Mouse (Mus musculus): ENCODE results near the gene Tmem262. TPM values are rescaled to one million over a fixed set of nuclear protein-coding genes. Genes with fewer than 3 reads are reported as not detected.

Tmem262 gene
- polyA plus RNA-seq, 1 experiment from 2014 or later: not detected

GRCm38 (mm10) chr19:6076564-6077393, 3.1 kb upstream of the Tmem262 start, which contains the start of gene Vps51:
Gene Vps51, minus strand, starts transcription at chr19:6077231.
- Histone ChIP-seq H3K27ac (replicated peaks; ENCODE audit: low read depth, low read length) (no peak within 1 kb of the TSS; the same call in 1 of the 2 replicates), H3K9me3 (ENCODE audit: control insufficient read depth, low read length) (no peaks in the 10 kb centered on the region), H3K9ac (ENCODE audit: low read length) (peak within 1 kb of the TSS; percentile 86), H3K27me3 (ENCODE audit: control insufficient read depth, insufficient read depth, low read length) (no peaks in the 10 kb centered on the region), H3K4me3 (ENCODE audit: low read depth, low read length) (peak within 1 kb of the TSS; percentile 62), H3K36me3 (ENCODE audit: control insufficient read depth, insufficient read depth, low read length) (peaks cover 4% of the 10 kb centered on the region; the same call in 1 of the 2 replicates), H3K4me2 (ENCODE audit: low read depth, severe bottlenecking) (peak within 1 kb of the TSS; percentile 69), H3K4me1 (ENCODE audit: control insufficient read depth, insufficient read depth, low read length) (no peaks in the 10 kb centered on the region)
- peak; percentile 88 for DNase-seq (ENCODE audit: low spot score)
- WGBS: 1% methylated on average over 33 of the region's 33 CpGs
- peak; percentile 81 for ATAC-seq (ENCODE audit: insufficient number of reproducible peaks, low FRiP score, low TSS enrichment, low read depth)

- peaks cover 5% of the 10 kb centered on the region for H3K36me3 ChIP-seq (ENCODE audit: control insufficient read depth, insufficient read depth, low read length)
- no peak within 1 kb of the TSS for H3K4me2 ChIP-seq (ENCODE audit: low read depth, severe bottlenecking)
- no peak within 1 kb of the TSS for H3K4me3 ChIP-seq (ENCODE audit: low read depth, low read length)
- H3K9me3 ChIP-seq (ENCODE audit: control insufficient read depth, low read length): no peaks in the 10 kb centered on the region
- WGBS: 87% methylated on average over 9 of the region's 9 CpGs
- H3K4me1 ChIP-seq (ENCODE audit: control insufficient read depth, insufficient read depth, low read length): peaks cover 7% of the 10 kb centered on the region
- no peak for DNase-seq (ENCODE audit: low spot score)
- no peaks in the 10 kb centered on the region for H3K27me3 ChIP-seq (ENCODE audit: control insufficient read depth, insufficient read depth, low read length)
- H3K27ac ChIP-seq (replicated peaks; ENCODE audit: low read depth, low read length): no peak within 1 kb of the TSS
- no peak within 1 kb of the TSS for H3K9ac ChIP-seq (ENCODE audit: low read length)
- ATAC-seq (ENCODE audit: insufficient number of reproducible peaks, low FRiP score, low TSS enrichment, low read depth): no peak
Observed at GRCm38 (mm10) chr19:6082156-6082555, 2.3 kb downstream of the Tmem262 start, which contains the start of gene Gm28374. Gene Gm28374, minus strand, starts transcription at chr19:6082256.

- Histone ChIP-seq H3K27me3 (ENCODE audit: control insufficient read depth, insufficient read depth, low read length) (no peaks in the 10 kb centered on the region), H3K9ac (ENCODE audit: low read length) (peak within 1 kb of the TSS; percentile 76), H3K27ac (replicated peaks; ENCODE audit: low read depth, low read length) (0 out of 2 replicates have a peak within 1 kb of the TSS, but pooled peaks have one; percentile 18), H3K4me2 (ENCODE audit: low read depth, severe bottlenecking) (peak within 1 kb of the TSS; percentile 95), H3K9me3 (ENCODE audit: control insufficient read depth, low read length) (no peaks in the 10 kb centered on the region), H3K4me1 (ENCODE audit: control insufficient read depth, insufficient read depth, low read length) (peaks cover 7% of the 10 kb centered on the region), H3K36me3 (ENCODE audit: control insufficient read depth, insufficient read depth, low read length) (peaks cover 9% of the 10 kb centered on the region), H3K4me3 (ENCODE audit: low read depth, low read length) (peak within 1 kb of the TSS; percentile 81)
- ATAC-seq (ENCODE audit: insufficient number of reproducible peaks, low FRiP score, low TSS enrichment, low read depth) (peak; percentile 69), DNase-seq (ENCODE audit: low spot score) (peak; percentile 98)
- under 1% methylated on average over 58 of the region's 58 CpGs for WGBS
Observed at GRCm38 (mm10) chr19:6084478-6085248, 4.8 kb downstream of the Tmem262 start, which contains the start of the genes Zfpl1 and Cdca5. Gene Zfpl1, minus strand, starts transcription at chr19:6084956. Gene Cdca5, plus strand, starts transcription at chr19:6084983.

GRCm38 (mm10) chr19:6085417-6085879, 5.6 kb downstream of the Tmem262 start:
- no peak overlapping the region for H3K27ac ChIP-seq (replicated peaks; ENCODE audit: low read depth, low read length)
- H3K36me3 ChIP-seq (ENCODE audit: control insufficient read depth, insufficient read depth, low read length): peaks cover 15% of the 10 kb centered on the region
- no peaks in the 10 kb centered on the region for H3K27me3 ChIP-seq (ENCODE audit: control insufficient read depth, insufficient read depth, low read length)
- ATAC-seq (ENCODE audit: insufficient number of reproducible peaks, low FRiP score, low TSS enrichment, low read depth) (peak; percentile 76), DNase-seq (ENCODE audit: low spot score) (peak; percentile 81)
- H3K9me3 ChIP-seq (ENCODE audit: control insufficient read depth, low read length): no peaks in the 10 kb centered on the region
- peaks cover 7% of the 10 kb centered on the region for H3K4me1 ChIP-seq (ENCODE audit: control insufficient read depth, insufficient read depth, low read length)
- peak overlapping the region; percentile 76 for H3K9ac ChIP-seq (ENCODE audit: low read length)
- WGBS: under 1% methylated on average over 17 of the region's 17 CpGs
- peak overlapping the region; percentile 95 for H3K4me2 ChIP-seq (ENCODE audit: low read depth, severe bottlenecking)
- peak overlapping the region; percentile 81 for H3K4me3 ChIP-seq (ENCODE audit: low read depth, low read length)

GRCm38 (mm10) chr19:6088841-6089240, 9.0 kb downstream of the Tmem262 start:
- H3K9me3 ChIP-seq (ENCODE audit: control insufficient read depth, low read length): no peaks in the 10 kb centered on the region
- ATAC-seq (ENCODE audit: insufficient number of reproducible peaks, low FRiP score, low TSS enrichment, low read depth) (no peak), DNase-seq (ENCODE audit: low spot score) (no peak)
- no peak overlapping the region for H3K27ac ChIP-seq (replicated peaks; ENCODE audit: low read depth, low read length)
- peaks cover 22% of the 10 kb centered on the region for H3K36me3 ChIP-seq (ENCODE audit: control insufficient read depth, insufficient read depth, low read length)
- no peak overlapping the region for H3K4me2 ChIP-seq (ENCODE audit: low read depth, severe bottlenecking)
- 94% methylated on average over 13 of the region's 13 CpGs for WGBS
- no peak overlapping the region for H3K4me3 ChIP-seq (ENCODE audit: low read depth, low read length)
- no peak overlapping the region for H3K9ac ChIP-seq (ENCODE audit: low read length)
- H3K27me3 ChIP-seq (ENCODE audit: control insufficient read depth, insufficient read depth, low read length): no peaks in the 10 kb centered on the region
- H3K4me1 ChIP-seq (ENCODE audit: control insufficient read depth, insufficient read depth, low read length): peaks cover 4% of the 10 kb centered on the region

- Histone ChIP-seq H3K27ac (replicated peaks; ENCODE audit: low read depth, low read length) (no peak within 1 kb of the TSS), H3K36me3 (ENCODE audit: control insufficient read depth, insufficient read depth, low read length) (peaks cover 25% of the 10 kb centered on the region), H3K9ac (ENCODE audit: low read length) (peak within 1 kb of the TSS; percentile 17; the same call in 1 of the 2 replicates), H3K9me3 (ENCODE audit: control insufficient read depth, low read length) (no peaks in the 10 kb centered on the region), H3K4me2 (ENCODE audit: low read depth, severe bottlenecking) (no peak within 1 kb of the TSS), H3K4me1 (ENCODE audit: control insufficient read depth, insufficient read depth, low read length) (no peaks in the 10 kb centered on the region), H3K4me3 (ENCODE audit: low read depth, low read length) (no peak within 1 kb of the TSS), H3K27me3 (ENCODE audit: control insufficient read depth, insufficient read depth, low read length) (no peaks in the 10 kb centered on the region)
- DNase-seq (ENCODE audit: low spot score): no peak
- 94% methylated on average over 7 of the region's 7 CpGs for WGBS
- no peak for ATAC-seq (ENCODE audit: insufficient number of reproducible peaks, low FRiP score, low TSS enrichment, low read depth)
Observed at GRCm38 (mm10) chr19:6094119-6094518, 14.3 kb downstream of the Tmem262 start, which contains the start of gene AC131692.1. Gene AC131692.1, plus strand, starts transcription at chr19:6094419.

GRCm38 (mm10) chr19:6097847-6098246, 18.0 kb downstream of the Tmem262 start:
- peaks cover 12% of the 10 kb centered on the region for H3K36me3 ChIP-seq (ENCODE audit: control insufficient read depth, insufficient read depth, low read length)
- no peaks in the 10 kb centered on the region for H3K27me3 ChIP-seq (ENCODE audit: control insufficient read depth, insufficient read depth, low read length)
- 91% methylated on average over 3 of the region's 3 CpGs for WGBS

GRCm38 (mm10) chr19:6101186-6101585, 21.4 kb downstream of the Tmem262 start:
- Histone ChIP-seq H3K9ac (ENCODE audit: low read length) (no peak overlapping the region), H3K4me2 (ENCODE audit: low read depth, severe bottlenecking) (no peak overlapping the region), H3K4me1 (ENCODE audit: control insufficient read depth, insufficient read depth, low read length) (no peaks in the 10 kb centered on the region), H3K27me3 (ENCODE audit: control insufficient read depth, insufficient read depth, low read length) (no peaks in the 10 kb centered on the region), H3K9me3 (ENCODE audit: control insufficient read depth, low read length) (no peaks in the 10 kb centered on the region), H3K27ac (replicated peaks; ENCODE audit: low read depth, low read length) (no peak overlapping the region), H3K4me3 (ENCODE audit: low read depth, low read length) (no peak overlapping the region), H3K36me3 (ENCODE audit: control insufficient read depth, insufficient read depth, low read length) (peaks cover 6% of the 10 kb centered on the region)
- WGBS: 26% methylated on average over 6 of the region's 6 CpGs
- DNase-seq (ENCODE audit: low spot score) (no peak), ATAC-seq (ENCODE audit: insufficient number of reproducible peaks, low FRiP score, low TSS enrichment, low read depth) (no peak)

More at GRCm38 (mm10) chr19:6097847-6098246, 18.0 kb downstream of the Tmem262 start:
- no peak overlapping the region for H3K9ac ChIP-seq (ENCODE audit: low read length)
- no peaks in the 10 kb centered on the region for H3K9me3 ChIP-seq (ENCODE audit: control insufficient read depth, low read length)
- H3K27ac ChIP-seq (replicated peaks; ENCODE audit: low read depth, low read length): no peak overlapping the region
- no peak overlapping the region for H3K4me2 ChIP-seq (ENCODE audit: low read depth, severe bottlenecking)
- ATAC-seq (ENCODE audit: insufficient number of reproducible peaks, low FRiP score, low TSS enrichment, low read depth) (no peak), DNase-seq (ENCODE audit: low spot score) (no peak)
- no peaks in the 10 kb centered on the region for H3K4me1 ChIP-seq (ENCODE audit: control insufficient read depth, insufficient read depth, low read length)
- H3K4me3 ChIP-seq (ENCODE audit: low read depth, low read length): no peak overlapping the region
